Mouse (Mus musculus) urinary bladder, postnatal 14 days (tissue): ENCODE results near the gene Hcfc1.
A peak's percentile ranks its signal among the peaks of the same experiment; 100 is the strongest.

Experiments used
- DNase-seq: peaks from one replicate; pipeline ENCODE4 v3.0.0; 2021; ENCODE audit warnings: low spot score

Gene Hcfc1

GRCm38 (mm10) chrX:73966248-73967176 is at the start of gene Hcfc1:
Gene Hcfc1, minus strand, starts transcription at chrX:73966357.
- DNase-seq = peak; percentile 87

GRCm38 (mm10) chrX:74014597-74014996 is 48.4 kb upstream of the Hcfc1 start:
- DNase-seq = no peak

- no peak for DNase-seq
Measured at GRCm38 (mm10) chrX:74008063-74008462, 41.9 kb upstream of the Hcfc1 start.

GRCm38 (mm10) chrX:74006401-74006800 is 40.2 kb upstream of the Hcfc1 start:
- no peak for DNase-seq

- no peak for DNase-seq
Measured at GRCm38 (mm10) chrX:74003644-74004043, 37.5 kb upstream of the Hcfc1 start.

GRCm38 (mm10) chrX:74001024-74001423 is 34.9 kb upstream of the Hcfc1 start:
- no peak for DNase-seq

GRCm38 (mm10) chrX:73998911-73999869 is 33.0 kb upstream of the Hcfc1 start:
- DNase-seq = peak; percentile 14

- DNase-seq = no peak
Measured at GRCm38 (mm10) chrX:73977783-73978182, 11.6 kb upstream of the Hcfc1 start.

GRCm38 (mm10) chrX:73976283-73976682 is 10.1 kb upstream of the Hcfc1 start:
- DNase-seq = no peak

GRCm38 (mm10) chrX:73972774-73973173 is 6.6 kb upstream of the Hcfc1 start:
- no peak for DNase-seq

- DNase-seq = no peak
Measured at GRCm38 (mm10) chrX:73970781-73971180, 4.6 kb upstream of the Hcfc1 start.

GRCm38 (mm10) chrX:73969729-73970128 is 3.6 kb upstream of the Hcfc1 start:
- DNase-seq = no peak

- DNase-seq = no peak
Measured at GRCm38 (mm10) chrX:73969167-73969566, 3.0 kb upstream of the Hcfc1 start.

- DNase-seq = peak; percentile 89
Measured at GRCm38 (mm10) chrX:73967177-73968075, 1.3 kb upstream of the Hcfc1 start.

- peak; percentile 30 for DNase-seq
Measured at GRCm38 (mm10) chrX:73965307-73965706, 850 bp downstream of the Hcfc1 start.

- peak; percentile 16 for DNase-seq
Measured at GRCm38 (mm10) chrX:73964363-73964762, 1.8 kb downstream of the Hcfc1 start.

GRCm38 (mm10) chrX:73954988-73955387 is 11.2 kb downstream of the Hcfc1 start:
- no peak for DNase-seq

GRCm38 (mm10) chrX:73952603-73953002 is 13.6 kb downstream of the Hcfc1 start:
- no peak for DNase-seq

- no peak for DNase-seq
Measured at GRCm38 (mm10) chrX:73949341-73949740, 16.8 kb downstream of the Hcfc1 start.

GRCm38 (mm10) chrX:73948647-73949046 is 17.5 kb downstream of the Hcfc1 start:
- peak; percentile 50 for DNase-seq

GRCm38 (mm10) chrX:73946896-73947295 is 19.3 kb downstream of the Hcfc1 start:
- no peak for DNase-seq

GRCm38 (mm10) chrX:73942294-73942693 is 23.9 kb downstream of the Hcfc1 start:
- DNase-seq = no peak
